In genomic region chr7:141122245-141122644, GRCm38 (mm10) we compare ENCODE assay signal across 8 mouse cellular contexts. TPM values are rescaled to one million over a fixed set of nuclear protein-coding genes. Genes with fewer than 3 reads are reported as not detected.
A peak's percentile ranks its signal among the peaks of the same experiment; 100 is the strongest.
DNase-seq lines count a peak whose midpoint lies in the region; ATAC-seq and TF ChIP-seq lines count a peak whose summit lies in the region.

Gene Ptdss2 (plus strand): TSS chr7:141122382.

- peak within 1 kb of the TSS; percentile 65 for H3K4me2 ChIP-seq in liver, embryonic 14.5 days (ENCODE audit: low read depth)
- peak within 1 kb of the TSS; percentile 69 for H3K4me2 ChIP-seq in neural tube, embryonic 13.5 days

- no peak for TF ChIP-seq CTCF in liver, embryonic 14.5 days (IDR thresholded peaks at IDR 0.05; ENCODE audit: low read depth)

- DNase-seq in frontal cortex, adult 2 months (ENCODE audit: extremely low spot score in 1 of 2, low spot score in 1 of 2), result no peak
- peak; percentile 10 for DNase-seq in embryo, embryonic 9.5 days (ENCODE audit: extremely low spot score)
- DNase-seq in heart, adult 8-10 months (ENCODE audit: low spot score), result peak; percentile 57
- peak; percentile 84 for DNase-seq in kidney, adult 9 months
- DNase-seq in liver, embryonic 14.5 days (ENCODE audit: low read depth in 3 of 3, low spot score in 3 of 3), result no peak

- H3K9ac ChIP-seq in liver, embryonic 14.5 days (replicated peaks), result peak within 1 kb of the TSS; percentile 78
- H3K9ac ChIP-seq in neural tube, embryonic 13.5 days, result peak within 1 kb of the TSS; percentile 74

- H3K27me3 ChIP-seq in liver, embryonic 14.5 days (ENCODE audit: control insufficient read depth, insufficient read depth, low read length), result no peaks in the 10 kb centered on the region
- peaks cover 5% of the 10 kb centered on the region for H3K27me3 ChIP-seq in neural tube, embryonic 13.5 days

- ATAC-seq in frontal cortex, adult (ENCODE audit: low TSS enrichment), result no peak
- no peak for ATAC-seq in liver, embryonic 14.5 days (ENCODE audit: insufficient read depth)
- no peak for ATAC-seq in neural tube, embryonic 13.5 days (ENCODE audit: low read depth)
- no peak for ATAC-seq in monocyte, adult 5-6 weeks (replicated peaks; ENCODE audit: insufficient number of reproducible peaks, low FRiP score, low TSS enrichment, poor library complexity, severe bottlenecking)

- no peak for TF ChIP-seq EP300 in liver, embryonic 14.5 days (IDR thresholded peaks at IDR 0.05; ENCODE audit: low read depth)

- H3K27ac ChIP-seq in liver, embryonic 14.5 days, result peak within 1 kb of the TSS; percentile 84
- H3K27ac ChIP-seq in neural tube, embryonic 13.5 days (replicated peaks), result peak within 1 kb of the TSS; percentile 88

- H3K9me3 ChIP-seq in liver, embryonic 14.5 days (ENCODE audit: control insufficient read depth, low read length), result no peaks in the 10 kb centered on the region
- no peaks in the 10 kb centered on the region for H3K9me3 ChIP-seq in neural tube, embryonic 13.5 days

- H3K36me3 ChIP-seq in liver, embryonic 14.5 days (replicated peaks; ENCODE audit: control insufficient read depth, insufficient read depth, low read depth), result no peaks in the 10 kb centered on the region
- no peaks in the 10 kb centered on the region for H3K36me3 ChIP-seq in neural tube, embryonic 13.5 days

- peaks cover 61 to 70% of the 10 kb centered on the region in 2 experiments for H3K4me1 ChIP-seq in liver, embryonic 14.5 days (replicated peaks; ENCODE audit: control insufficient read depth in 2 of 2, insufficient read depth in 2 of 2, low read length in 1 of 2)
- H3K4me1 ChIP-seq in neural tube, embryonic 13.5 days (replicated peaks), result peaks cover 7% of the 10 kb centered on the region; the same call in 1 of the 2 replicates

- WGBS in liver, embryonic 14.5 days (ENCODE audit: insufficient replicate concordance), result 27% methylated on average over 14 of the region's 14 CpGs
- WGBS in neural tube, embryonic 13.5 days, result 59% methylated on average over 14 of the region's 14 CpGs

- peak within 1 kb of the TSS; percentile 70 to 79 for H3K4me3 ChIP-seq in liver, embryonic 14.5 days (ENCODE audit: insufficient read depth in 1 of 2, low read depth in 2 of 2, low read length in 2 of 2)
- H3K4me3 ChIP-seq in neural tube, embryonic 13.5 days, result peak within 1 kb of the TSS; percentile 62

RNA-seq across cellular contexts. Expression of gene Ptdss2, which starts in this region (rescaled TPM):
- polyA plus RNA-seq in frontal cortex, adult 2 months (2012; rRNA removed), result 52.1 and 62.4 TPM in 2 replicates
- 10 to 100 TPM; 28.0 to 35.8 (median 29.7) TPM for total RNA-seq in heart, adult 8-10 months (2022)
- polyA plus RNA-seq in liver, embryonic 14.5 days (2012; rRNA removed), result 72.2 and 72.8 TPM in 2 replicates
- polyA plus RNA-seq in liver, embryonic 14.5 days (2014; fragmentation: Nextera tagmentation; extraction: Ambion mirVana), result 111 and 130 TPM in 2 replicates
- polyA plus RNA-seq in neural tube, embryonic 13.5 days (2015; fragmentation: Nextera tagmentation; extraction: Ambion mirVana), result 63.5 and 77.7 TPM in 2 replicates
- 1.4 to 6.9 TPM (median 1.5 TPM) in 3 replicates for total RNA-seq in monocyte, adult 5-6 weeks (2017)

Comparison
In these comparisons a context has a peak if more than half of its experiments do, and no peak if none do; other contexts are left out.
1. DNase-seq: peak in embryo, embryonic 9.5 days (single experiment), heart, adult 8-10 months (single experiment) and kidney, adult 9 months (single experiment); none in frontal cortex, adult 2 months (0 of 2) and liver, embryonic 14.5 days (0 of 3).